Mouse (Mus musculus) heart, embryonic 14.5 days (tissue): ENCODE results near the gene Rer1. TPM values are rescaled to one million over a fixed set of nuclear protein-coding genes. Genes with fewer than 3 reads are reported as not detected.

Experiments
- ATAC-seq: fragments of 200-750 bp; cut with Nextera tagmentation; 2 replicates; pipeline ENCODE4 v1.8.0; 2017; ENCODE audit warnings: low read depth, moderate TSS enrichment; ENCODE audit not compliant: insufficient number of reproducible peaks, insufficient read depth, low FRiP score
- H3K27ac ChIP-seq, 2 experiments: fragments of 200-500 bp in 1 of 2; fragments of 300-500 bp in 1 of 2; sonication (generic) in 1 of 2; replicated peaks in 1 of 2; 2 replicates each; pipeline ENCODE4 v1.5.1; 2012 to 2014; ENCODE audit warnings: low read depth in 2 of 2, low read length in 2 of 2, control low read depth in 1 of 2, mild to moderate bottlenecking in 1 of 2, mixed read lengths in 1 of 2; ENCODE audit not compliant: control insufficient read depth in 1 of 2, insufficient read depth in 1 of 2
- H3K27me3 ChIP-seq: fragments of 300-500 bp; sonication (generic); 2 replicates; pipeline ENCODE4 v1.6.1; 2014; ENCODE audit warnings: mild to moderate bottlenecking, low read length, control low read depth; ENCODE audit not compliant: control insufficient read depth, insufficient read depth
- H3K36me3 ChIP-seq: fragments of 300-500 bp; sonication (generic); 2 replicates; pipeline ENCODE4 v1.6.1; 2014; ENCODE audit warnings: mild to moderate bottlenecking, control low read depth, low read length, mixed read lengths; ENCODE audit not compliant: control insufficient read depth, insufficient read depth
- H3K4me1 ChIP-seq, 2 experiments: fragments of 200-500 bp in 1 of 2; fragments of 300-500 bp in 1 of 2; sonication (generic) in 1 of 2; 2 replicates each; pipeline ENCODE4 v1.6.1; 2012 to 2014; ENCODE audit warnings: low read length in 2 of 2, control low read depth in 1 of 2, mixed read lengths in 1 of 2; ENCODE audit not compliant: control insufficient read depth in 2 of 2, insufficient read depth in 2 of 2
- H3K4me2 ChIP-seq: fragments of 300-500 bp; sonication (generic); 2 replicates; pipeline ENCODE4 v1.6.1; 2014; ENCODE audit warnings: mild to moderate bottlenecking, low read length
- H3K4me3 ChIP-seq, 2 experiments: fragments of 200-500 bp in 1 of 2; fragments of 300-500 bp in 1 of 2; sonication (generic) in 1 of 2; 2 replicates each; pipeline ENCODE4 v1.5.1; 2012 to 2014; ENCODE audit warnings: low read length in 2 of 2, mild to moderate bottlenecking in 2 of 2, control low read depth in 1 of 2, low read depth in 1 of 2, moderate library complexity in 1 of 2; ENCODE audit not compliant: control insufficient read depth in 1 of 2, insufficient read depth in 1 of 2
- H3K9ac ChIP-seq: fragments of 300-500 bp; sonication (generic); 2 replicates; pipeline ENCODE4 v1.6.1; 2014; ENCODE audit warnings: mild to moderate bottlenecking, low read length
- H3K9me3 ChIP-seq: fragments of 300-500 bp; sonication (generic); 2 replicates; pipeline ENCODE4 v1.6.1; 2016; ENCODE audit warnings: low read length, control low read depth; ENCODE audit not compliant: control insufficient read depth
- WGBS: fragments of 180-500 bp; shearing (Covaris S2); extraction: QIAGEN DNeasy Blood & Tissue Kit; methylation state at CpG from one replicate; pipeline ENCODE4 v1.1.7; 2014; 5-methylcytosine and 5-hydroxymethylcytosine counted together
- polyA plus RNA-seq: library from polyadenylated mRNA; unstranded; fragments of >200 nt; fragmentation: Nextera tagmentation; extraction: Ambion mirVana; gene quantifications from 2 replicates; pipeline ENCODE4 v1.2.1, GENCODE M21; 2014

Gene Rer1
- polyA plus RNA-seq, 1 experiment from 2014 or later, result 141 TPM

DNA sequence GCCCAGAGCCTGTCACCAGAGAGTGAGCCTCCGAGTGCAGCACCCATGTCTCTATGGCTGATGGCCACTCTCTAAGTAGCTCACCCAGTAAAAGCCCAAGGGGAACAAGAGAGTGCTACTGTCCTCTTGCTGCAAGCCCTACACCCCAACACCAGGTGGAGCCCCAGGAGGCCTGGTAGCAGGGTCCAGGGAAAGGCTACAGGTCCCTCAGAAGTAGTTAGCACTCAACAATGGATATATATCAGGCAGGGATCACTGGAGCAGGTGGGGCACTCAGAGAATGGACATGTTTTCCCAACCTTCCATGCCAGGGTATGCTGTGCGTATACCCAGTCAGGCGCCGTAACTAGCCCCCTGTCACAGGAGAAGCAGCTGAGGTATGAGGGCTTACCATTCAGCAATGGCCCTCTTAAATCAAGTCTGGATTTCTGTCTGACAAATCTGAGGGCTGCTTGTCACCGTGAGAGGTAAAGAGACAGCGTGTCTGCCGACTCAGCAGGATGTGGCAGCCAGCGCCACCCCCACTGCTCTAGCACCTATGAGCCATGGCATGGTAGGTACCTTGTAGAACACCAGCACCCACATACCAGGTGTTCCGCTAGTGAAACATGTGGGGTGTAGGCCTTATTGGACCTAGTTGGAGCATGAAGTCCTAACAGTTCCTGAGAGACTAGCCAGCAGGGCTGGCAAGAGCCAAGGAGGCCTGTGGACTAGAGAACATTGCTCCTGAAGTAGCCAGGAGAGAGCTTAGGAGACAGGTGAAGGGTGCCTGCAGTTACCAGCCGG is 43.1 kb upstream of the Rer1 start:
- no peak overlapping the region for H3K4me2 ChIP-seq
- H3K4me3 ChIP-seq, result no peak overlapping the region
- H3K4me1 ChIP-seq, result peaks cover 67 to 81% of the 10 kb centered on the region in 2 experiments
- H3K27me3 ChIP-seq, result no peaks in the 10 kb centered on the region
- peak overlapping the region; percentile 58 for H3K9ac ChIP-seq
- H3K36me3 ChIP-seq, result no peaks in the 10 kb centered on the region
- H3K9me3 ChIP-seq, result no peaks in the 10 kb centered on the region
- no peak for ATAC-seq
- 85% methylated on average over 10 of the region's 10 CpGs for WGBS
- peak overlapping the region; percentile 96 to 97 for H3K27ac ChIP-seq

DNA sequence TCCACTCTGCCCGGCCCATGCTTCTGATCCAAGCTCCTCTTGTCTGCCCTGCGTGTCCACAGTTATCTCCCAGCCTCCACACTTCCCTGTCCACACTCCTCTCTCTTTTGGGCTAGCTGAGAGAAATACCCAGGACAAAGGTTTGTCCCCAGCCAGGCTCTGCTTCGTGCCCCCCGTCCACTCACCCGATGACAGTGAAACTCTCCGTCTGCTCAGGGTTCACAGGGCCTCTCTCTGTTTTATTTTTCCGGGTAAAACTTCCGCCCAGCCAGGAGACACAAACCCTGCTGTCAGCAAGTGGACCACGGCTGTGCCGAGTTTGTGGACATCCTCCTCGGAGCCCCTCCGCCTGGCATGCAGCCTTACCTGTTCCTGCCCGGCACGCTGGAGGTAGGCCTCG is 42.2 kb upstream of the Rer1 start:
- Histone ChIP-seq H3K4me3 (no peak overlapping the region), H3K9me3 (no peaks in the 10 kb centered on the region), H3K27ac (no peak overlapping the region), H3K4me2 (no peak overlapping the region), H3K27me3 (no peaks in the 10 kb centered on the region), H3K4me1 (peaks cover 62 to 75% of the 10 kb centered on the region in 2 experiments), H3K36me3 (no peaks in the 10 kb centered on the region), H3K9ac (peak overlapping the region; percentile 31; the same call in 1 of the 2 replicates)
- 86% methylated on average over 15 of the region's 15 CpGs for WGBS
- ATAC-seq, result no peak

DNA sequence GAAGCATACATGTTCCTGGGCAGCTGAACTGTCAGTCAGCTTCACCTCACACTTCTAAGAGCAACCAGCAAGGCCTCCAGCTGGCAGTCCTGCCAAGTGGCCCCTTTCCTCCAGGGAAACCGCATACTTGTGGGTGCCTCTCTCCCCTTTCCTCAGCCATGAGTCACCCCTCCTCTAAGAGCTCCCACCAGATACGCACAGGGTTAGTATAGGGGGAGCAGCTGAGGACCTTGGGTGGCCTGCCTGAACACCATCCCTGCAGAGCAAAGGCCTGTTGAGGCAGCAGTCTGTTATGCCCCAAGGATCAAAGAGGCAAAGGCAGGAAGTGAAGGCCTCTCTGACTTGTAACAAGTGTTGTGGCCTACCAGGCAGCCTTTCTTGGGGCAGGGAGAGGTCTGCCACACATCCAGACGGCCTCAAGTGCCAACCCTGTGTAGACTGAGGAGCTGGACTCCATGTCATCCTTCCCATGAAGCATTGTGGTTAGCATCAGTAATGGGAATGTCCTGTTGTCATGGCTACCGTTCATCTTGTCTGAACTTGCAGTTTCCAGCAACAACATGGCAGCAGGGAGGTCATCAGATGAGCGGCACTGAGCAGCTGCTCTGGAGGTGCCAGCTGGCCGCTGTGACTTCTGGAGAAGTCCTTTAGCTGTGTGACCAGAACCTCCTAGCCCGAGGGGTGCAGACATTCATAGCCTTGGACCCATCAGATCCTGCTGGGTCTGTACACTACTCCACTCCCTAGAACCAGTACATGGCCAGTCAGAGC is 40.6 kb upstream of the Rer1 start:
- H3K4me1 ChIP-seq, result peaks cover 66 to 78% of the 10 kb centered on the region in 2 experiments
- no peaks in the 10 kb centered on the region for H3K36me3 ChIP-seq
- no peak overlapping the region for H3K4me2 ChIP-seq
- ATAC-seq, result no peak
- H3K27ac ChIP-seq, result peak overlapping the region; percentile 53 to 65
- no peak overlapping the region for H3K4me3 ChIP-seq
- 66% methylated on average over 7 of the region's 7 CpGs for WGBS
- H3K27me3 ChIP-seq, result no peaks in the 10 kb centered on the region
- H3K9me3 ChIP-seq, result no peaks in the 10 kb centered on the region
- 0 out of 2 replicates have a peak overlapping the region, but pooled peaks have one; percentile 31 for H3K9ac ChIP-seq

DNA sequence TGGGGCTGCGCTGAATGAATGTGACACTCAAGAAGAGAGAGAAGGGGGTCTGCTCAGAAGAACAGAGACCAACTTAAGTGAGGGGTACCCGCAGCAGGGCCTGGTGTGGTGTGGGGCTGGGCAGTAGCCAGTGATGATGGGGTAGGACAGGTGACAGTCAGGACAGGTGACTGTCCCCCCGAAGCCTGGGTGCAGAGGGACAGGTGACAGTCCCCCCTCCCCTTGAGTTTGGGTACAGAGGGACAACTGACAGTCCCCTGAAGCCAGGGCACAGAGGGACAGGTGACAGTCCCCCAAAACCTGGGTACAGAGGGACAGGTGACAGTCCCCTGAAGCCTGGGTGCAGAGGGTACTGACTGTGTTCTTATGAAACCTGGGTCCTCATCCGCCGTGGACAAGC is 40.0 kb upstream of the Rer1 start:
- Histone ChIP-seq H3K27me3 (no peaks in the 10 kb centered on the region), H3K36me3 (no peaks in the 10 kb centered on the region), H3K4me1 (peaks cover 65 to 73% of the 10 kb centered on the region in 2 experiments), H3K9me3 (no peaks in the 10 kb centered on the region), H3K4me2 (no peak overlapping the region), H3K9ac (0 out of 2 replicates have a peak overlapping the region, but pooled peaks have one; percentile 31), H3K27ac (peak overlapping the region in 1 of 2 experiments; percentile 53; a peak in 3 of 4 replicates), H3K4me3 (no peak overlapping the region)
- WGBS, result 65% methylated on average over 5 of the region's 5 CpGs
- ATAC-seq, result no peak

DNA sequence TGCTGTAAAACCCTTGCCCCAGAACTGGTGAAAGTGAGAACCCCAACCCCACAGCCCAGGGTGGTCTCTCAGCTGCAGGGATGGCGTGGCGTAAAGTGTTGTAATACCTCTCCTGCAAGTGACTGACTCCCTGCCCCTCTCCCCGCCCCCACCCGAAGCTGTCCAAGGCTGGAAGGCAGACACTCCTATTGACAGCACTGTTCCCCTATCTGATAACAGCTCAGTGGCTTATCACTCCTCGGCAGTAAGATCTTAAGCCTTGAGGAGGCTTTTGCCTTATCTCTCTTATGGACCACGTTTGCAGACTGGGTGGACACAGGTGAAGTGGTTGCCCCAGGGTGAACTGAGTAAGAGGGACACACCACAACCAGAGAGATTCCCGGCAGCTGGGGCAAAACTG is 39.1 kb upstream of the Rer1 start:
- Histone ChIP-seq H3K36me3 (no peaks in the 10 kb centered on the region), H3K27ac (no peak overlapping the region), H3K27me3 (no peaks in the 10 kb centered on the region), H3K4me3 (no peak overlapping the region), H3K4me1 (peaks cover 63 to 73% of the 10 kb centered on the region in 2 experiments), H3K9me3 (no peaks in the 10 kb centered on the region), H3K9ac (no peak overlapping the region), H3K4me2 (no peak overlapping the region)
- ATAC-seq, result no peak
- WGBS, result 22% methylated on average over 7 of the region's 7 CpGs

DNA sequence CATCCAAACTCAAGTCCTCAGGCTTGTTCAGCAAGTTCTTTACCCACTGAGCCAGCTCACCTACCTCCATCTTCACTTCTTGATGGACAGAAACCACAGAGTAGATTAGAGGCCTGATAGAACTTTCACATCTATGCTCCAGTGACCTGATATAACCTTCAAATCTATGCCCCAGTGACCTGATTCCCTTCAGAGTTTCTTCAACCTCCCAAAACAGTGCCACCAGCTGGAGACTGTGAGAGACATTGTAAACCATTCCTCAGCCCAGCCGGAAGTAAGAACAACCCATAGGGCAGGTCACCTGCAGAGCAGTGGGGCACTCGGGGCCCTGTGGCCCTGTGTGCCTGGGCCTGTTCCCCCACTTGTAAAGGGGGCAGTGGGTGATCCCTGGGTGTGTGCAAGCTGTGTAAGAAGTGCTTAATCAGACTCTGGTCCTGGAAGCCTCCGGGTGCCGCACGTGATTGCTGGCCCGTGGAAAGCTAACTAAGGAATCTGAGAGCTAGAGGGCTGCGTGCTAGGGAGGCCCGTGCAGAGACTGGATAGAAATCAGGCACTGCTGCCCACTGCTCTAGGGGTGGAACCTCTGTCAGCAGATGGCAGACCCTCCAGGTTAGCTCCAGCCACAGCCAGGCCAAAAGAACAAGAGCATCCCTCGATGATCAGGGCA is 37.8 kb upstream of the Rer1 start:
- Histone ChIP-seq H3K4me1 (peaks cover 52 to 64% of the 10 kb centered on the region in 2 experiments), H3K27ac (no peak overlapping the region; a peak in 1 of 4 replicates), H3K27me3 (no peaks in the 10 kb centered on the region), H3K9me3 (no peaks in the 10 kb centered on the region), H3K4me2 (no peak overlapping the region), H3K9ac (no peak overlapping the region), H3K36me3 (no peaks in the 10 kb centered on the region), H3K4me3 (no peak overlapping the region)
- ATAC-seq, result no peak
- 61% methylated on average over 9 of the region's 9 CpGs for WGBS

DNA sequence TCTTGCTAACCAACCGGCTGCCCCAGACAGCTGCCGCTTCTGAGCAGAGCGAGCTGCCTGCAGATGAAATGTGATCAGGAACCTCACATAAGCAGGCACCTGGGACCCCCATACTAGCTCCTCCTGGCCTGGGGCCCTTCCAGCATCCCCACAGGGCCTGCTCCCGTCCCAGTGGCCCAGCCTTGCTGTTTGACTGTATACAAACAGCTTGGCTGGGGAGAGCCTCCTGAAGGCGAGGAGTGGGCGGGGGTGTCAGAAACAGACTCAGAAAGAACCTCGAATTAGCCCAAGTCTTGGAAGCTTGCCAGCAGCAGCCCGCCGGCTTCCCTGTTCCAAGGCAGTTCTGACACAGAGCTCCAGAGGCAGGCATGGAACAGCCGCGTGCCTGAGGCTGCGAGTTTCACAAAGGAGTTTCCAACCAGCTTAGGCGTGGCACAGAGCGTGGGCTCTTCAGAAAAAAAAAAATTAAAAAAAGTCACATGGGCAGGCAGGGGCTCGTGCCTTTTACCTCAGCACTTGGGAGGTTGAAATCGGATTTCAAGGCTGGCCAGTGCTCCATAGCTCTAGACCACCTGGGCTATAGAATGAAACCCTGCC is 36.4 kb upstream of the Rer1 start:
- peaks cover 50 to 59% of the 10 kb centered on the region in 2 experiments for H3K4me1 ChIP-seq
- H3K4me2 ChIP-seq, result peak overlapping the region; percentile 41
- ATAC-seq, result no peak
- peak overlapping the region; percentile 6 to 83 for H3K27ac ChIP-seq
- no peaks in the 10 kb centered on the region for H3K9me3 ChIP-seq
- H3K9ac ChIP-seq, result peak overlapping the region; percentile 39
- 10% methylated on average over 16 of the region's 16 CpGs for WGBS
- H3K36me3 ChIP-seq, result no peaks in the 10 kb centered on the region
- H3K4me3 ChIP-seq, result no peak overlapping the region
- H3K27me3 ChIP-seq, result no peaks in the 10 kb centered on the region
